Mouse (Mus musculus) neural tube, postnatal 0 days (tissue): ENCODE results near the gene Dnmt3l. TPM values are rescaled to one million over a fixed set of nuclear protein-coding genes. Genes with fewer than 3 reads are reported as not detected.

Source experiments
- polyA plus RNA-seq: library from polyadenylated mRNA; unstranded; fragments of >200 nt; fragmentation: Nextera tagmentation; extraction: Ambion mirVana; gene quantifications from 2 replicates; pipeline ENCODE4 v1.2.1, GENCODE M21; 2015

Dnmt3l gene
- not detected in 2 replicates for polyA plus RNA-seq

GRCm38 (mm10) chr10:78041647-78042046 lies at the start of gene Dnmt3l:
TSS of gene Dnmt3l (plus strand) at chr10:78041947.

GRCm38 (mm10) chr10:78009945-78010293 lies 31.8 kb upstream of the Dnmt3l start, which contains the start of gene Pfkl:
TSS of gene Pfkl (minus strand) at chr10:78010083.

DNA sequence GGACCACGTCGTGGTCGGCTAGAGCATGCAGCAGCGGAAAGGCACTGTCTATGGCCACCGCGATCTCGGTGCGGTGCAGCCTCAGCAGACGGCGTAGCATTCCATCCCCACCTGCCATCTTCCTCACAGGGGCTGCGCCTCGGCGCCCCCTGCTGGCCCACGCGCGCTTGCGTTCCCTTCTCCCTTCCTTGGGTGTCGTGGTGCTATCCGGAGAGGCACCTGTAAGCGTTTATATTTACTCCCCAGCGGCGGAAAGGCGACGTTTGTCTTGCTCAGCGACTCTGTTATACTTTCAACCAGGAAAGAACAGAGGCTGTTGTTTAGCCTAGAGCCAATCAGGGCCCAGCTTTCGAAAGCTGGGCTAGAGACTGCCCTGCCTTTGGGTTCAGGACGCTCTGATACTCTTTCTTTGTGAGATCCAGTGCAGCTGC lies 1.7 kb downstream of the Dnmt3l start, which contains the start of gene Aire:
Aire (minus strand) TSS at position 205 of the 431 bp plus-strand sequence.

GRCm38 (mm10) chr10:78069101-78070011 lies 27.6 kb downstream of the Dnmt3l start, which contains the start of gene Icosl:
TSS of gene Icosl (plus strand) at chr10:78069302.

Other genes with a start within 250 kb of the Dnmt3l start
- not detected in 2 replicates for gene Gm9639, start 246.9 kb upstream of the Dnmt3l start, polyA plus RNA-seq
- gene Gm19668, start 242.8 kb upstream of the Dnmt3l start, polyA plus RNA-seq = not detected in 2 replicates
- gene Gm9507, start 230.1 kb upstream of the Dnmt3l start, polyA plus RNA-seq = not detected in 2 replicates
- not detected in 2 replicates for gene Gm2696, start 227.3 kb upstream of the Dnmt3l start, polyA plus RNA-seq
- gene Krtap10-4, start 214.9 kb upstream of the Dnmt3l start, polyA plus RNA-seq = not detected in 2 replicates
- not detected in 2 replicates for gene Krtap10-10, start 206.0 kb upstream of the Dnmt3l start, polyA plus RNA-seq
- not detected in 2 replicates for gene Gm36176, start 195.1 kb upstream of the Dnmt3l start, polyA plus RNA-seq
- gene Gm10318, start 189.1 kb upstream of the Dnmt3l start, polyA plus RNA-seq = not detected in 2 replicates
- not detected in 2 replicates for gene Gm3285, start 180.0 kb upstream of the Dnmt3l start, polyA plus RNA-seq
- 22.2 and 26.6 TPM in 2 replicates for gene Lrrc3, start 139.4 kb upstream of the Dnmt3l start, polyA plus RNA-seq
- 8.9 and 10.4 TPM in 2 replicates for gene Trpm2, start 71.4 kb upstream of the Dnmt3l start, polyA plus RNA-seq
- gene 1810043G02Rik, start 63.4 kb upstream of the Dnmt3l start, polyA plus RNA-seq = 65.9 and 70.1 TPM in 2 replicates
- gene Pfkl, start 31.9 kb upstream of the Dnmt3l start, polyA plus RNA-seq = 82.9 and 88.0 TPM in 2 replicates
- 0.19 and 0.40 TPM in 2 replicates for gene Aire, start 1.7 kb downstream of the Dnmt3l start, polyA plus RNA-seq
- gene Icosl, start 27.4 kb downstream of the Dnmt3l start, polyA plus RNA-seq = 1.7 TPM in 2 replicates
- gene D10Jhu81e, start 127.8 kb downstream of the Dnmt3l start, polyA plus RNA-seq = 34.7 and 35.0 TPM in 2 replicates
- 10.4 and 11.6 TPM in 2 replicates for gene Pwp2, start 143.2 kb downstream of the Dnmt3l start, polyA plus RNA-seq
- gene Trappc10, start 202.7 kb downstream of the Dnmt3l start, polyA plus RNA-seq = 43.8 and 48.7 TPM in 2 replicates